Mouse (Mus musculus) lung, embryonic 15.5 days (tissue): ENCODE measurements around the gene Eya3. TPM values are rescaled to one million over a fixed set of nuclear protein-coding genes. Genes with fewer than 3 reads are reported as not detected.

Experiments
- ATAC-seq: fragments of 200-750 bp; cut with Nextera tagmentation; 2 replicates; pipeline ENCODE4 v1.8.0; 2017; ENCODE audit warnings: moderate number of reproducible peaks, borderline replicate concordance; ENCODE audit not compliant: low FRiP score, low TSS enrichment; ENCODE audit errors: extremely low read depth
- H3K27ac ChIP-seq: fragments of 300-500 bp; sonication (generic); 2 replicates; pipeline ENCODE4 v1.5.1; 2015; ENCODE audit warnings: moderate library complexity, mild to moderate bottlenecking, inconsistent platforms
- H3K27me3 ChIP-seq: fragments of 300-500 bp; sonication (generic); 2 replicates; pipeline ENCODE4 v1.6.1; 2015; ENCODE audit warnings: inconsistent platforms
- H3K36me3 ChIP-seq: fragments of 300-500 bp; sonication (generic); 2 replicates; pipeline ENCODE4 v1.6.1; 2015; ENCODE audit warnings: inconsistent platforms
- H3K4me1 ChIP-seq: fragments of 300-500 bp; sonication (generic); 2 replicates; pipeline ENCODE4 v1.6.1; 2015; ENCODE audit warnings: inconsistent platforms
- H3K4me2 ChIP-seq: fragments of 300-500 bp; sonication (generic); 2 replicates; pipeline ENCODE4 v1.6.1; 2015; ENCODE audit warnings: inconsistent platforms, mild to moderate bottlenecking, moderate library complexity
- H3K4me3 ChIP-seq: fragments of 300-500 bp; sonication (generic); 2 replicates; pipeline ENCODE4 v1.5.1; 2015; ENCODE audit warnings: mild to moderate bottlenecking, inconsistent platforms
- H3K9ac ChIP-seq: fragments of 300-500 bp; sonication (generic); 2 replicates; pipeline ENCODE4 v1.6.1; 2015; ENCODE audit warnings: inconsistent platforms
- H3K9me3 ChIP-seq: fragments of 300-500 bp; sonication (generic); 2 replicates; pipeline ENCODE4 v1.6.1; 2016; ENCODE audit warnings: inconsistent platforms
- WGBS: fragments of 180-500 bp; shearing (Covaris S2); methylation state at CpG from one replicate; pipeline ENCODE4 v1.1.7; 2015; 5-methylcytosine and 5-hydroxymethylcytosine counted together
- polyA plus RNA-seq: library from polyadenylated mRNA; unstranded; fragments of >200 nt; fragmentation: Nextera tagmentation; extraction: Ambion mirVana; gene quantifications from 2 replicates; pipeline ENCODE4 v1.2.1, GENCODE M21; 2015

Eya3 gene
- polyA plus RNA-seq, 1 experiment from 2014 or later: 30.6 TPM

GRCm38 (mm10) chr4:132767914-132768876, 129.4 kb downstream of the Eya3 start, which contains the start of gene Rpa2:
TSS of gene Rpa2 (plus strand) at chr4:132768332.
- Histone ChIP-seq H3K27me3 (no peaks in the 10 kb centered on the region), H3K9me3 (no peaks in the 10 kb centered on the region), H3K4me1 (peaks cover 11% of the 10 kb centered on the region), H3K9ac (peak within 1 kb of the TSS; percentile 79), H3K27ac (peak within 1 kb of the TSS; percentile 69), H3K36me3 (peaks cover 31% of the 10 kb centered on the region), H3K4me3 (peak within 1 kb of the TSS; percentile 78), H3K4me2 (peak within 1 kb of the TSS; percentile 59)
- WGBS: under 1% methylated on average over 71 of the region's 71 CpGs
- ATAC-seq: peak; percentile 97

- H3K27me3 ChIP-seq: no peaks in the 10 kb centered on the region
- H3K4me3 ChIP-seq: no peak overlapping the region
- H3K36me3 ChIP-seq: peaks cover 65% of the 10 kb centered on the region
- H3K9me3 ChIP-seq: no peaks in the 10 kb centered on the region
- no peak overlapping the region for H3K4me2 ChIP-seq
- no peak for ATAC-seq
- peaks cover 11% of the 10 kb centered on the region for H3K4me1 ChIP-seq
- H3K27ac ChIP-seq: no peak overlapping the region
- H3K9ac ChIP-seq: no peak overlapping the region
- WGBS: 73% methylated on average over 9 of the region's 9 CpGs
These were observed 133.0 kb downstream of the Eya3 start for GRCm38 (mm10) chr4:132771776-132772175.

Other genes starting within 250 kb of the Eya3 start
- gene Phactr4, start 216.5 kb upstream of the Eya3 start, polyA plus RNA-seq: 17.6 and 18.7 TPM in 2 replicates
- 23.3 and 24.2 TPM in 2 replicates for gene Med18, start 175.1 kb upstream of the Eya3 start, polyA plus RNA-seq
- 11.9 and 12.7 TPM in 2 replicates for gene Sesn2, start 128.5 kb upstream of the Eya3 start, polyA plus RNA-seq
- 913 and 923 TPM in 2 replicates for gene Atpif1, start 105.3 kb upstream of the Eya3 start, polyA plus RNA-seq
- gene Dnajc8, start 103.4 kb upstream of the Eya3 start, polyA plus RNA-seq: 146 and 157 TPM in 2 replicates
- gene Ptafr, start 74.9 kb upstream of the Eya3 start, polyA plus RNA-seq: 1.1 and 1.2 TPM in 2 replicates
- gene Xkr8, start 93.6 kb downstream of the Eya3 start, polyA plus RNA-seq: 5.1 TPM in 2 replicates
- gene Smpdl3b, start 118.3 kb downstream of the Eya3 start, polyA plus RNA-seq: 6.4 and 6.7 TPM in 2 replicates
- 111 TPM in 2 replicates for gene Rpa2, start 129.3 kb downstream of the Eya3 start, polyA plus RNA-seq
- gene Themis2, start 157.4 kb downstream of the Eya3 start, polyA plus RNA-seq: 0.89 and 0.96 TPM in 2 replicates
- 52.9 and 54.5 TPM in 2 replicates for gene Ppp1r8, start 204.2 kb downstream of the Eya3 start, polyA plus RNA-seq
- 62.2 and 64.0 TPM in 2 replicates for gene Stx12, start 245.5 kb downstream of the Eya3 start, polyA plus RNA-seq